Mouse (Mus musculus) gastrocnemius, postnatal 10 days (tissue): Measurements from ENCODE around the gene Med22. TPM values are rescaled to one million over a fixed set of nuclear protein-coding genes. Genes with fewer than 3 reads are reported as not detected.

Experiments
- DNase-seq: peaks from one replicate; pipeline ENCODE4 v3.0.0; 2021; ENCODE audit warnings: mixed read lengths
- total RNA-seq, 2 experiments: library from RNA; stranded (reverse); gene quantifications; 2 replicates each; pipeline ENCODE4 v1.2.3; 2021

Gene Med22
- total RNA-seq, 2 experiments from 2014 or later: 21.9 to 22.8 TPM

GRCm38 (mm10) chr2:26864879-26865278 lies 45.6 kb downstream of the Med22 start, which contains the start of gene Abo:
TSS of gene Abo (minus strand) at chr2:26864979.
- DNase-seq: no peak

DNA sequence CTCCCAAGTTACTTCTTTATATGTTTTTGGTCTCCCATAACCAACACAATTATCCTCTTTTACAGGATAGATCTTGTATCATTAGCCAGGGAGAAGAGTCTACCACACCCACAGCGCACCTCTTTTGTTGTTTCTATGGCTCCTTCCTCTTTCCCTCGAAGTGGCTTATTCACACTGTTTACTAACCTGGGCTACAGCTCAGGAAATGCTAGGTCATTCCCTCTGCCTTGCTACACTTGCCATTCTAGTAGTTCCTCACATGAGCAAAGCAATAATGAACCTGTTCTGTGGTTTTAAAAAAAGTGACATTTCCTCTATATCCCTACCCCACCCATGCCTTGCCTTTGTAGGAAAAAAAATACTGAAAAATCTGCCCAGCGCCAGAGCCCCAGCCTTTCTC lies 47.6 kb downstream of the Med22 start:
- DNase-seq: no peak

Other genes with a start within 250 kb of the Med22 start
- gene Lcn4, start 239.4 kb downstream of the Med22 start, total RNA-seq: not detected
- gene Abo, start 45.7 kb downstream of the Med22 start, total RNA-seq: not detected
- 10 to 100 TPM; 12.9 to 14.7 TPM for gene Surf6, start 7.8 kb downstream of the Med22 start, total RNA-seq
- gene Rpl7a, start 87 bp upstream of the Med22 start, total RNA-seq: 100 to 1,000 TPM; 415 to 419 TPM
- gene Surf2, start 5.7 kb upstream of the Med22 start, total RNA-seq: 10 to 100 TPM; 14.0 to 15.4 TPM
- 10 to 100 TPM; 33.3 to 37.6 TPM for gene Surf1, start 5.9 kb upstream of the Med22 start, total RNA-seq
- 10 to 100 TPM; 93.2 to 99.4 TPM for gene Surf4, start 23.3 kb upstream of the Med22 start, total RNA-seq
- not detected for gene Stkld1, start 23.4 kb upstream of the Med22 start, total RNA-seq
- gene Rexo4, start 53.7 kb upstream of the Med22 start, total RNA-seq: 10 to 100 TPM; 14.4 to 22.5 TPM
- not detected for gene Adamts13, start 62.7 kb upstream of the Med22 start, total RNA-seq
- gene Cacfd1, start 99.2 kb upstream of the Med22 start, total RNA-seq: 10 to 100 TPM; 24.0 to 26.2 TPM
- gene Slc2a6, start 117.3 kb upstream of the Med22 start, total RNA-seq: under 1 TPM; 0.16 to 0.27 TPM
- 10 to 100 TPM; 51.6 to 58.5 TPM for gene Mymk, start 161.5 kb upstream of the Med22 start, total RNA-seq
- 1 to 10 TPM; 3.1 to 4.8 TPM for gene Adamtsl2, start 168.7 kb upstream of the Med22 start, total RNA-seq
- gene Fam163b, start 231.8 kb upstream of the Med22 start, total RNA-seq: under 1 TPM; 0.33 to 0.36 TPM